8 mouse cellular contexts compared by ENCODE assay signal in the genomic region with DNA sequence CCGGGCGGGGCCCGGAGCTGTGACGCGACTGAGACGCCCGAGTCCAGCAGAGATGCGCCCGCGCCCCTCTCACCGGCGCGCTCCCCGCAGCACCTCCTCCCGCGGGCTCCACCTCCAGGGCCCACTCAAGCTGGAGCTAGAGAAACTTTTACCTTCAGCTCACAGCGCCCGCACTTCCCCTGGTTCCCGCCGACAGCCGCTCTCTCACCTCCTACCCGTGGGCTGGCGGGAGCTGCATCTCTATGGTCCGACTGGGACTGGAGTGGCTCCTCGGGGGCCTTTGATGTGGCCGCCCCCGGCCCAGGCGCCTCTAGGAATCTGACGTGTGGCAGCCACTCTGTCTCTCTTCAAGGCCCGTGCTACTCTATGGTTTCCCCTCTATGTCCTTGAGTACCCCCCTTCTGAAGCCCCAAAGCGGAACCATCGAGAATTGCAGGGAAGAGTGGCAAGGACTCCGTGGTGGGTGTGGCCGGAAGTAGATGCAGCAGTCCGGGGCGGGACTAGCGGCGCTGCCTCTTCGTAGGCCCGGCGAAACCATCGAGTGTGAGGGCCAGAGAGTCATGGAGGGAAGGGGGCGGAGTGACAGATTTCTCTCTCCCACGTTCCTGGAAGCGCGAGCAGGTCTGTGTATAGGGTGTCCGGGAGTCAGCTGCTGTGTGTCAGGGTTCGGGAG. TPM values are rescaled to one million over a fixed set of nuclear protein-coding genes. Genes with fewer than 3 reads are reported as not detected.
DNase-seq lines count a peak whose midpoint lies in the region; ATAC-seq and TF ChIP-seq lines count a peak whose summit lies in the region.

A gene (minus strand): TSS at position 474 of the 673 bp plus-strand sequence.
A gene (plus strand): TSS at position 517 of the 673 bp plus-strand sequence.

- H3K4me1 ChIP-seq in ES-E14 (ENCODE audit: control insufficient read depth in 2 of 2, insufficient read depth in 2 of 2, low read length in 2 of 2, poor library complexity in 1 of 2): peaks cover 0 to 1% of the 10 kb centered on the region in 2 experiments; a peak in 1 of 4 replicates
- peaks cover 35% of the 10 kb centered on the region for H3K4me1 ChIP-seq in forebrain, embryonic 15.5 days
- H3K4me1 ChIP-seq in lung, adult 2 months (ENCODE audit: control insufficient read depth, insufficient read depth, low read length): peaks cover 3% of the 10 kb centered on the region

- peak; percentile 99 for DNase-seq in ES-E14 (ENCODE audit: low read depth, low spot score)
- DNase-seq in cerebellum, adult 11-12 months: peak; percentile 99
- DNase-seq in heart, postnatal 25 days (ENCODE audit: low spot score): peak; percentile 98
- peak; percentile 99 for DNase-seq in layer of hippocampus, adult 18-20 months (ENCODE audit: low spot score in 2 of 2)
- DNase-seq in lung, adult 2 months: peak; percentile 99
- DNase-seq in thymus, adult 18-20 months: peak; percentile 98 to 99

- peak; percentile 99 for ATAC-seq in forebrain, embryonic 15.5 days (replicated peaks)
- peak; percentile 98 for ATAC-seq in neutrophil, adult 5-6 weeks (ENCODE audit: extremely low read depth, insufficient number of reproducible peaks, low FRiP score, poor library complexity, severe bottlenecking)

- peaks cover 20% of the 10 kb centered on the region for H3K36me3 ChIP-seq in ES-E14 (ENCODE audit: control insufficient read depth, insufficient read depth, low read length, poor library complexity, severe bottlenecking)
- H3K36me3 ChIP-seq in forebrain, embryonic 15.5 days: peaks cover 23% of the 10 kb centered on the region; the same call in 1 of the 2 replicates

- peak within 1 kb of the TSS; percentile 80 for H3K9ac ChIP-seq in ES-E14 (ENCODE audit: insufficient read depth, low read depth, low read length, poor library complexity, severe bottlenecking)
- peak within 1 kb of the TSS; percentile 81 for H3K9ac ChIP-seq in forebrain, embryonic 15.5 days (replicated peaks)

- TF ChIP-seq CTCF in lung, adult 2 months (IDR thresholded peaks at IDR 0.05; ENCODE audit: insufficient read depth, low read length): no peak

- no peaks in the 10 kb centered on the region for H3K27me3 ChIP-seq in forebrain, embryonic 15.5 days

- no peak within 1 kb of the TSS for H3K27ac ChIP-seq in ES-E14 (ENCODE audit: insufficient read depth, low read depth, low read length, poor library complexity, severe bottlenecking)
- peak within 1 kb of the TSS; percentile 91 for H3K27ac ChIP-seq in forebrain, embryonic 15.5 days (replicated peaks)

- no peaks in the 10 kb centered on the region for H3K9me3 ChIP-seq in ES-E14 (ENCODE audit: control insufficient read depth, insufficient read depth, low read depth, low read length)
- H3K9me3 ChIP-seq in forebrain, embryonic 15.5 days: no peaks in the 10 kb centered on the region

- in situ Hi-C loops in ES-E14 (cut with MboI; ENCODE audit: low sequenced_read_pairs in 2 of 2, unreplicated experiment in 2 of 2): no loop called here

- peak within 1 kb of the TSS; percentile 81 for H3K4me2 ChIP-seq in forebrain, embryonic 15.5 days (replicated peaks)

- under 1% methylated on average over 48 of the region's 48 CpGs for WGBS in forebrain, embryonic 15.5 days
- WGBS in lung, adult 2 months: under 1% methylated on average over 48 of the region's 48 CpGs

- H3K4me3 ChIP-seq in ES-E14 (ENCODE audit: insufficient read depth in 1 of 2, low read depth in 1 of 2, low read length in 2 of 2, poor library complexity in 1 of 2, severe bottlenecking in 1 of 2): peak within 1 kb of the TSS; percentile 84 to 86
- peak within 1 kb of the TSS; percentile 69 for H3K4me3 ChIP-seq in forebrain, embryonic 15.5 days
- peak within 1 kb of the TSS; percentile 80 for H3K4me3 ChIP-seq in lung, adult 2 months (replicated peaks; ENCODE audit: extremely low read depth, low read depth, low read length)

- peak; percentile 48; the same call in 1 of the 2 replicates for TF ChIP-seq POLR2A in lung, adult 2 months (IDR thresholded peaks at IDR 0.05; ENCODE audit: borderline replicate concordance, extremely low read depth, low read depth, low read length)

- intact Hi-C loops in heart, postnatal 25 days (cut with DNase I): loop anchor here (2.0 to 5.0 kb wide), 3 partner anchors 81 to 729 kb away; a partner anchor contains a TSS

TF ChIP-seq in ES-E14, 5 proteins besides CTCF, POLR2A, EP300 and RAD21:
- peak; percentile 60; the same call in 1 of the 2 replicates for TF ChIP-seq CHD2 (IDR thresholded peaks at IDR 0.05; ENCODE audit: low read depth, low read length)
- TF ChIP-seq HCFC1 (IDR thresholded peaks at IDR 0.05; ENCODE audit: borderline replicate concordance, insufficient read depth, low read length): peak; percentile 76; the same call in 1 of the 2 replicates
- no peak for TF ChIP-seq MAFK (IDR thresholded peaks at IDR 0.05; ENCODE audit: insufficient read depth, low read depth, low read length)
- 0 out of 2 replicates have a peak, but pooled peaks have one; percentile 28 for TF ChIP-seq ZNF384 (IDR thresholded peaks at IDR 0.05; ENCODE audit: low read depth, low read length)
TF ChIP-seq in ES-E14: peak in this region for 3.

RNA-seq across cellular contexts. Expression of the first gene that starts in this region (rescaled TPM):
- total RNA-seq in ES-E14 (2012; rRNA removed): 15.9 and 16.5 TPM in 2 replicates
- polyA plus RNA-seq in forebrain, embryonic 15.5 days (2015; fragmentation: Nextera tagmentation; extraction: Ambion mirVana): 8.9 and 9.6 TPM in 2 replicates
- total RNA-seq in heart, postnatal 25 days (2021): 10 to 100 TPM; 12.1 to 12.4 TPM
- 10 to 100 TPM; 30.9 to 32.4 TPM for total RNA-seq in layer of hippocampus, adult 18-20 months (2021)
- 13.6 and 14.5 TPM in 2 replicates for polyA plus RNA-seq in lung, adult 2 months (2012; rRNA removed)
- 18.7 and 21.5 TPM in 2 replicates for total RNA-seq in neutrophil, adult 5-6 weeks (2017)

RNA-seq across cellular contexts. Expression of the second gene that starts in this region (rescaled TPM):
- 14.6 and 15.3 TPM in 2 replicates for total RNA-seq in ES-E14 (2012; rRNA removed)
- 27.6 and 27.9 TPM in 2 replicates for polyA plus RNA-seq in forebrain, embryonic 15.5 days (2015; fragmentation: Nextera tagmentation; extraction: Ambion mirVana)
- total RNA-seq in heart, postnatal 25 days (2021): 10 to 100 TPM; 34.5 to 36.6 TPM
- 10 to 100 TPM; 23.7 to 24.3 TPM for total RNA-seq in layer of hippocampus, adult 18-20 months (2021)
- polyA plus RNA-seq in lung, adult 2 months (2012; rRNA removed): 10.4 and 17.5 TPM in 2 replicates
- 7.1 and 15.8 TPM in 2 replicates for total RNA-seq in neutrophil, adult 5-6 weeks (2017)
